Mouse (Mus musculus): ENCODE data around the gene Ppp5c. TPM values are rescaled to one million over a fixed set of nuclear protein-coding genes. Genes with fewer than 3 reads are reported as not detected.

Ppp5c gene
- polyA plus RNA-seq, 1 experiment from 2014 or later = 112 TPM

GRCm38 (mm10) chr7:17003230-17003960 lies 24.3 kb downstream of the Ppp5c start:
- Histone ChIP-seq H3K27ac (no peak overlapping the region), H3K4me2 (replicated peaks) (no peak overlapping the region), H3K4me1 (no peaks in the 10 kb centered on the region), H3K27me3 (replicated peaks) (no peaks in the 10 kb centered on the region), H3K4me3 (no peak overlapping the region), H3K9ac (no peak overlapping the region), H3K9me3 (no peaks in the 10 kb centered on the region), H3K36me3 (peaks cover 51% of the 10 kb centered on the region)
- 87% methylated on average over 7 of the region's 7 CpGs for WGBS
- no peak for ATAC-seq (ENCODE audit: low FRiP score, low read depth)

GRCm38 (mm10) chr7:17002375-17003195 lies 25.1 kb downstream of the Ppp5c start:
- no peak overlapping the region for H3K27ac ChIP-seq
- no peak overlapping the region for H3K4me2 ChIP-seq (replicated peaks)
- WGBS = 16% methylated on average over 7 of the region's 7 CpGs
- H3K4me3 ChIP-seq = no peak overlapping the region
- no peaks in the 10 kb centered on the region for H3K9me3 ChIP-seq
- no peak overlapping the region for H3K9ac ChIP-seq
- H3K4me1 ChIP-seq = no peaks in the 10 kb centered on the region
- no peaks in the 10 kb centered on the region for H3K27me3 ChIP-seq (replicated peaks)
- ATAC-seq (ENCODE audit: low FRiP score, low read depth) = peak; percentile 60
- peaks cover 46% of the 10 kb centered on the region for H3K36me3 ChIP-seq

GRCm38 (mm10) chr7:16999650-17000049 lies 28.1 kb downstream of the Ppp5c start:
- no peak overlapping the region for H3K9ac ChIP-seq
- peaks cover 18% of the 10 kb centered on the region for H3K36me3 ChIP-seq
- no peak overlapping the region for H3K4me3 ChIP-seq
- 0 out of 2 replicates have a peak, but pooled peaks cover 3% of the 10 kb centered on the region for H3K27me3 ChIP-seq (replicated peaks)
- WGBS = 26% methylated on average over 4 of the region's 4 CpGs
- H3K9me3 ChIP-seq = no peaks in the 10 kb centered on the region
- H3K4me1 ChIP-seq = peaks cover 7% of the 10 kb centered on the region; the same call in 1 of the 2 replicates
- H3K4me2 ChIP-seq (replicated peaks) = no peak overlapping the region
- H3K27ac ChIP-seq = no peak overlapping the region
- ATAC-seq (ENCODE audit: low FRiP score, low read depth) = no peak

GRCm38 (mm10) chr7:16999233-16999632 lies 28.5 kb downstream of the Ppp5c start:
- ATAC-seq (ENCODE audit: low FRiP score, low read depth) = no peak
- Histone ChIP-seq H3K27ac (no peak overlapping the region), H3K4me1 (peaks cover 7% of the 10 kb centered on the region; the same call in 1 of the 2 replicates), H3K9ac (no peak overlapping the region), H3K4me3 (no peak overlapping the region), H3K27me3 (replicated peaks) (0 out of 2 replicates have a peak, but pooled peaks cover 3% of the 10 kb centered on the region), H3K4me2 (replicated peaks) (no peak overlapping the region), H3K36me3 (peaks cover 14% of the 10 kb centered on the region), H3K9me3 (no peaks in the 10 kb centered on the region)
- WGBS = 76% methylated on average over 4 of the region's 4 CpGs

GRCm38 (mm10) chr7:16995345-16995744 lies 32.4 kb downstream of the Ppp5c start:
- Histone ChIP-seq H3K4me2 (replicated peaks) (peak overlapping the region; percentile 57), H3K4me3 (peak overlapping the region; percentile 39; the same call in 1 of the 2 replicates), H3K4me1 (peaks cover 34% of the 10 kb centered on the region), H3K36me3 (0 out of 2 replicates have a peak, but pooled peaks cover 5% of the 10 kb centered on the region), H3K27ac (no peak overlapping the region), H3K9me3 (no peaks in the 10 kb centered on the region), H3K27me3 (replicated peaks) (0 out of 2 replicates have a peak, but pooled peaks cover 3% of the 10 kb centered on the region), H3K9ac (no peak overlapping the region)
- no peak for ATAC-seq (ENCODE audit: low FRiP score, low read depth)
- 90% methylated on average over 4 of the region's 4 CpGs for WGBS

- H3K27ac ChIP-seq = no peak overlapping the region
- peak overlapping the region; percentile 57 for H3K4me2 ChIP-seq (replicated peaks)
- 0 out of 2 replicates have a peak, but pooled peaks cover 3% of the 10 kb centered on the region for H3K27me3 ChIP-seq (replicated peaks)
- peak overlapping the region; percentile 49; the same call in 1 of the 2 replicates for H3K9ac ChIP-seq
- H3K36me3 ChIP-seq = 0 out of 2 replicates have a peak, but pooled peaks cover 5% of the 10 kb centered on the region
- 12% methylated on average over 20 of the region's 20 CpGs for WGBS
- H3K4me1 ChIP-seq = peaks cover 37% of the 10 kb centered on the region
- no peak for ATAC-seq (ENCODE audit: low FRiP score, low read depth)
- H3K4me3 ChIP-seq = peak overlapping the region; percentile 39
- H3K9me3 ChIP-seq = no peaks in the 10 kb centered on the region
Measured at GRCm38 (mm10) chr7:16994400-16994799, 33.3 kb downstream of the Ppp5c start.

GRCm38 (mm10) chr7:16993651-16994399 lies 33.9 kb downstream of the Ppp5c start:
- Histone ChIP-seq H3K4me1 (peaks cover 37% of the 10 kb centered on the region), H3K36me3 (0 out of 2 replicates have a peak, but pooled peaks cover 5% of the 10 kb centered on the region), H3K9ac (peak overlapping the region; percentile 49; the same call in 1 of the 2 replicates), H3K27me3 (replicated peaks) (0 out of 2 replicates have a peak, but pooled peaks cover 3% of the 10 kb centered on the region), H3K9me3 (no peaks in the 10 kb centered on the region), H3K27ac (no peak overlapping the region), H3K4me3 (peak overlapping the region; percentile 39), H3K4me2 (replicated peaks) (peak overlapping the region; percentile 57)
- WGBS = 4% methylated on average over 27 of the region's 27 CpGs
- peak; percentile 30 for ATAC-seq (ENCODE audit: low FRiP score, low read depth)

GRCm38 (mm10) chr7:16992451-16992807 lies 35.3 kb downstream of the Ppp5c start, which contains the start of gene Ccdc8:
TSS of gene Ccdc8 (plus strand) at chr7:16992708.
- Histone ChIP-seq H3K9me3 (no peaks in the 10 kb centered on the region), H3K9ac (0 out of 2 replicates have a peak within 1 kb of the TSS, but pooled peaks have one; percentile 49), H3K36me3 (0 out of 2 replicates have a peak, but pooled peaks cover under 1% of the 10 kb centered on the region), H3K4me1 (peaks cover 41% of the 10 kb centered on the region), H3K27ac (no peak within 1 kb of the TSS), H3K4me3 (peak within 1 kb of the TSS; percentile 39; the same call in 1 of the 2 replicates), H3K27me3 (replicated peaks) (0 out of 2 replicates have a peak, but pooled peaks cover 3% of the 10 kb centered on the region), H3K4me2 (replicated peaks) (peak within 1 kb of the TSS; percentile 57)
- ATAC-seq (ENCODE audit: low FRiP score, low read depth) = no peak
- 95% methylated on average over 5 of the region's 5 CpGs for WGBS

- H3K27ac ChIP-seq = no peak overlapping the region
- no peaks in the 10 kb centered on the region for H3K36me3 ChIP-seq
- H3K4me3 ChIP-seq = no peak overlapping the region
- H3K9me3 ChIP-seq = no peaks in the 10 kb centered on the region
- peak; percentile 56 for ATAC-seq (ENCODE audit: low FRiP score, low read depth)
- H3K4me2 ChIP-seq (replicated peaks) = peak overlapping the region; percentile 27
- WGBS = 58% methylated on average over 18 of the region's 18 CpGs
- H3K27me3 ChIP-seq (replicated peaks) = 0 out of 2 replicates have a peak, but pooled peaks cover 3% of the 10 kb centered on the region
- no peak overlapping the region for H3K9ac ChIP-seq
- peaks cover 47% of the 10 kb centered on the region for H3K4me1 ChIP-seq
Measured at GRCm38 (mm10) chr7:16991681-16992450, 35.9 kb downstream of the Ppp5c start.

- Histone ChIP-seq H3K9me3 (no peaks in the 10 kb centered on the region), H3K9ac (no peak overlapping the region), H3K4me1 (peaks cover 40% of the 10 kb centered on the region), H3K27me3 (replicated peaks) (no peaks in the 10 kb centered on the region), H3K4me3 (no peak overlapping the region), H3K27ac (no peak overlapping the region), H3K4me2 (replicated peaks) (no peak overlapping the region), H3K36me3 (no peaks in the 10 kb centered on the region)
- ATAC-seq (ENCODE audit: low FRiP score, low read depth) = no peak
- WGBS = 41% methylated on average over 15 of the region's 15 CpGs
Measured at GRCm38 (mm10) chr7:16990006-16990744, 37.5 kb downstream of the Ppp5c start.
